Mouse (Mus musculus) neural tube, embryonic 12.5 days (tissue): ENCODE results near the gene Kcnj10. TPM values are rescaled to one million over a fixed set of nuclear protein-coding genes. Genes with fewer than 3 reads are reported as not detected.
A peak's percentile ranks its signal among the peaks of the same experiment; 100 is the strongest.

Experiments
- ATAC-seq: fragments of 200-750 bp; cut with Nextera tagmentation; 2 replicates; pipeline ENCODE4 v1.8.0; 2017; ENCODE audit warnings: low read depth, mild to moderate bottlenecking, moderate TSS enrichment, moderate library complexity; ENCODE audit not compliant: low FRiP score
- H3K27ac ChIP-seq: fragments of 300-500 bp; sonication (generic); 2 replicates; pipeline ENCODE4 v1.5.1; 2016
- H3K27me3 ChIP-seq: fragments of 300-500 bp; sonication (generic); replicated peaks from 2 replicates; pipeline ENCODE4 v1.6.1; 2016; ENCODE audit warnings: mild to moderate bottlenecking
- H3K36me3 ChIP-seq: fragments of 300-500 bp; sonication (generic); 2 replicates; pipeline ENCODE4 v1.6.1; 2016; ENCODE audit warnings: mild to moderate bottlenecking
- H3K4me1 ChIP-seq: fragments of 300-500 bp; sonication (generic); 2 replicates; pipeline ENCODE4 v1.6.1; 2016
- H3K4me2 ChIP-seq: fragments of 300-500 bp; sonication (generic); replicated peaks from 2 replicates; pipeline ENCODE4 v1.6.1; 2016; ENCODE audit warnings: mild to moderate bottlenecking
- H3K4me3 ChIP-seq: fragments of 300-500 bp; sonication (generic); 2 replicates; pipeline ENCODE4 v1.5.1; 2016
- H3K9ac ChIP-seq: fragments of 300-500 bp; sonication (generic); 2 replicates; pipeline ENCODE4 v1.6.1; 2016; ENCODE audit warnings: mild to moderate bottlenecking
- H3K9me3 ChIP-seq: fragments of 300-500 bp; sonication (generic); 2 replicates; pipeline ENCODE4 v1.6.1; 2016; ENCODE audit warnings: mild to moderate bottlenecking
- WGBS: fragments of 180-500 bp; shearing (Covaris S2); methylation state at CpG from one replicate; pipeline ENCODE4 v1.1.7; 2016; 5-methylcytosine and 5-hydroxymethylcytosine counted together
- polyA plus RNA-seq: library from polyadenylated mRNA; unstranded; fragments of >200 nt; fragmentation: Nextera tagmentation; extraction: Ambion mirVana; gene quantifications from 2 replicates; pipeline ENCODE4 v1.2.1, GENCODE M21; 2016

Kcnj10 gene
- polyA plus RNA-seq, 1 experiment from 2014 or later = 1.3 TPM

DNA sequence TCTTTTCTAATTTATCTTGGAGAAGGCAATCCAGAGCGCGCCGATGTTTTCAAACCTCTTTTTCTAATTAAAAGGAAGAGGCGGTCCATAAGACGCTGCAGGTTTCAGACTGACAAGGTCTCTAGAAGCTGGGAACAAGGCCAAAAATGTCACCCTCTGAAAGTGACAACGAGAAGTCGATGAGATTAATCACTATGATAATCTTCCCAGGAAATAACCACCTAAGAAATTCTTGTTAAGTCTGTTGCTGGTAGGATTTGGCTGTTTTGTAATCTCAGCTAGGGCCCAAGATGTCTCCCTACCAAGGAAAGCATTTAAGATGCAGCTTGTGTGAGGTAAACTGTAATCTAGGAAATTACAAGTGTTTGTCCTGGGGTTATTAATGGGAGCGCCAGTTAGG is 52.7 kb downstream of the Kcnj10 start:
- Histone ChIP-seq H3K4me1 (peaks cover 11% of the 10 kb centered on the region), H3K4me3 (no peak overlapping the region), H3K27me3 (no peaks in the 10 kb centered on the region), H3K4me2 (no peak overlapping the region), H3K9me3 (no peaks in the 10 kb centered on the region), H3K27ac (no peak overlapping the region), H3K9ac (no peak overlapping the region), H3K36me3 (no peaks in the 10 kb centered on the region)
- ATAC-seq = no peak
- WGBS = 78% methylated on average over 8 of the region's 8 CpGs

DNA sequence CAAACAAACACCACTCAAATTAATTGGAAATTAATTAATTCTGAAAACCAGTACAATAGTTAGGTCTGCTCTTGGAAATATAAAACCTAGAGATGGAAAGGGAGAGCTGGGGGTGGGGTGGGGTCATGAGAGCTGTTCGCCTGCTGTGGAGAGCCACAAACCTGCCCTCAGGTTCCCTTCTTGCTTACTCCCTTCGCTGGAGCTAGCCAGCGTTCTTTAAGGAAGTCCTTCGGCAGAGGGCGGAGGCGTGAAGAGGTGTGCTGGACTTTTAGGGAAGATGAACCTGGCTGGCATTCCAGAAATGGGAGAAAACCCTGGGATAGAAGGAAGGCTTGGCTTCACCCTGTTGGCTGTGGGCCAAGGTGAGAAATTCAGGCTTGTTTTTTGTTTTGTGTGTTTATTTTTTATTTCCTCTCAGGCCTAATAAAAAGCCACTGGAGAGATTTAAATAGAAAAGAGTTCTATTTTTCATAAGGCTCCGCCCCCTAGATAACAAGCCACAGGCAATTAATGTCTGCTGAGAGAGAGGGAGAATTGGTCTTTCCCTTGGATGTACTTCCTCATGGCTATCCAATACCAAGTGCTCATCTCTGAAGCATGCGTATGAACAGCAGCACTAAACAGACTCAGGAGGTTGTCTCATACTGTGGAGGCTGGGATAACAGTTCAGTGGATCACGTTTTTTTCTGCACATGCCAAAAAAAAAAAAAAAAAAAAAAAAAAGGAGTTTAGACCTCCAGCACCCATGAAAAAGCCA is 56.2 kb downstream of the Kcnj10 start:
- Histone ChIP-seq H3K27ac (no peak overlapping the region), H3K36me3 (no peaks in the 10 kb centered on the region), H3K27me3 (no peaks in the 10 kb centered on the region), H3K9ac (no peak overlapping the region), H3K4me2 (no peak overlapping the region), H3K4me1 (peaks cover 2% of the 10 kb centered on the region), H3K4me3 (no peak overlapping the region), H3K9me3 (no peaks in the 10 kb centered on the region)
- no peak for ATAC-seq
- 69% methylated on average over 9 of the region's 9 CpGs for WGBS

DNA sequence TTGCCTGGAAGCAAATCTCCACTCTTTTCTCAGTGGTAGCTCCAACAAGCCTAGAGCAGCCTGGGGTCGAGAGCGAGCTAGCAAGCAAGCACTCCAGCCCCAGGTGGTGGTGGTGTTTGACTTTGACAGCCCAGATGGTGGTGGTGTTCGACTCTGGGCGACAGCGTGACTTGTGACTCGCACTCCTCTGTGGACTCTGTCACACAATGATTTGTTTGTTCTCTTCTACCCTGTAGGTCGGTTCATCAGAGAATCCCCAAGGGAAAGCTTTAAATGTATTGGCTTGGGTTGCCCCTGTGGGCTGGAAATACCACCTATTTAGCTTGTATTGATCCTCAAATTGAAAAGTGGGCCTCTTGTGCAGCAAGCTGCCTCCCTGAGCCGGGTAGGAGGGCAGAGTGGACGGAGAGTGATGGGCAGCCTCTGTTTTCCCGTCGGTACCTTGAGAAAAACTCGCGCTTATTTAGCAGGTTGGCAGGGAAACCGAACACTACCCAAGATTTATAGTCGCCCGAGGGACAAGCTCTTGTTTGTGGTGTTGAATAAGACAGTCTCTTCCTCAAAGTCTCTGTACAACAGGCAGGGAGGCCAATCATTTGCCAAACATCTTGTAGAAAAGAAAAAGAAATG is 65.2 kb downstream of the Kcnj10 start:
- no peaks in the 10 kb centered on the region for H3K36me3 ChIP-seq
- ATAC-seq = peak; percentile 71
- no peak overlapping the region for H3K27ac ChIP-seq
- no peaks in the 10 kb centered on the region for H3K27me3 ChIP-seq
- peak overlapping the region; percentile 38 for H3K4me2 ChIP-seq
- no peak overlapping the region for H3K4me3 ChIP-seq
- no peaks in the 10 kb centered on the region for H3K9me3 ChIP-seq
- 8% methylated on average over 16 of the region's 16 CpGs for WGBS
- H3K4me1 ChIP-seq = peaks cover 17% of the 10 kb centered on the region
- 0 out of 2 replicates have a peak overlapping the region, but pooled peaks have one; percentile 13 for H3K9ac ChIP-seq

DNA sequence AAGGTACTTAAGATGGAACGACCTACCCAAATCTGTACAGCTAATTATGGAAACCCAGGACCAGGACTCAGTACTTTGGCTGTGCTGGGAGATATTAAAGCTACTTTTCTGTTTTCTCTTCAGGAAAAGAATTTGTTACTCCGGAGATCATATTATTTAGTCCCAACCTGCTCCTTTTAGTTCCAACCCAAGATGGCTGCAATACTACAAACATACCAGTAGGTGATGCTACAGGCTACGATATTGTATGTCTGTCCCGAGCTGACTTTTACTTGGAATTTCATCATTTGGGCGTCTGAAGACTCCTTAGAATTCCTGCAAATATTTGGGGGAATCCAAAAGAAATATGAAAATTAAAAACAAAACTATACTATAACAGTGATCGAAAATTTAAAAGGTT is 68.0 kb downstream of the Kcnj10 start:
- H3K9me3 ChIP-seq = no peaks in the 10 kb centered on the region
- no peak overlapping the region for H3K4me3 ChIP-seq
- no peaks in the 10 kb centered on the region for H3K36me3 ChIP-seq
- WGBS = 9% methylated on average over 6 of the region's 6 CpGs
- no peak overlapping the region for H3K4me2 ChIP-seq
- H3K9ac ChIP-seq = no peak overlapping the region
- no peak overlapping the region for H3K27ac ChIP-seq
- ATAC-seq = no peak
- peaks cover 17% of the 10 kb centered on the region for H3K4me1 ChIP-seq
- no peaks in the 10 kb centered on the region for H3K27me3 ChIP-seq

DNA sequence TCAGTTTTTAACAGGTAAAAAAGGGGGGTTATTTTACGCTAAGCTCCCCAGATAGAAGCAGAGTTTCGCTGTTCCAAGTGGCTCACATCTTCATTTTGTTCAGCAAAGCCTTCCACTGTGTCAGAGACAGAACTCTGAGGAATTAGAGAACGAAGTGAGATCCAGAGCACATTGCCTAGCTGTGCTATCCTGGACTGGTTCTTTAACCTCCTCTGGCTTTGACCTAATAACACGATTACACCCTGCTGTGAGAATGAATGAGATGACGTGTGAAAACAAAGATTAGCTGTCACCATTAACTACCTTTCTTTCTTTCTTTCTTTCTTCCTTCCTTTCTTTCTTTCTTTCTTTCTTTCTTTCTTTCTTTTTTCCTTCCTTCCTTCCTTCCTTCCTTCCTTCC is 68.4 kb downstream of the Kcnj10 start:
- Histone ChIP-seq H3K27me3 (no peaks in the 10 kb centered on the region), H3K4me1 (peaks cover 17% of the 10 kb centered on the region), H3K36me3 (no peaks in the 10 kb centered on the region), H3K9me3 (no peaks in the 10 kb centered on the region), H3K27ac (no peak overlapping the region), H3K9ac (no peak overlapping the region), H3K4me3 (no peak overlapping the region), H3K4me2 (no peak overlapping the region)
- ATAC-seq = no peak
- 10% methylated on average over 5 of the region's 5 CpGs for WGBS

DNA sequence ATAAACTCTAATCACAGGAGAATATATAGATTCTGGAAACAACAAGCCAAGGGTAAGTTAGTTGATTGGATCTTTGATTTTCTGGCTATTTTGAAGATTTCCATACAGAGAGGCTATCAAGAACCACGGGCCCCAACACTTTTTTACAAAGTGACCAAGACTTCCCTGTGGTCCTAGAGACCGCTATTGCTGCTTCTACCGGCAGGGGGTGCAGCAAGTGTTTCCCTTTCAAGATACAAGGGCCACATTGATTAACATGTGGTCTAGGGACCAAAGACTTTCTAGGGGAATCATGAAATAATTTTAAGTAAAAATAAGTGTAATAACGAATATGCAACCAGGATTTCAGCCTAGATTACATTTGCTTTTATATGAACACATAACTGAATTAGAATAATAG is 69.8 kb downstream of the Kcnj10 start:
- no peaks in the 10 kb centered on the region for H3K36me3 ChIP-seq
- WGBS = 7% methylated on average over 4 of the region's 4 CpGs
- ATAC-seq = no peak

DNA sequence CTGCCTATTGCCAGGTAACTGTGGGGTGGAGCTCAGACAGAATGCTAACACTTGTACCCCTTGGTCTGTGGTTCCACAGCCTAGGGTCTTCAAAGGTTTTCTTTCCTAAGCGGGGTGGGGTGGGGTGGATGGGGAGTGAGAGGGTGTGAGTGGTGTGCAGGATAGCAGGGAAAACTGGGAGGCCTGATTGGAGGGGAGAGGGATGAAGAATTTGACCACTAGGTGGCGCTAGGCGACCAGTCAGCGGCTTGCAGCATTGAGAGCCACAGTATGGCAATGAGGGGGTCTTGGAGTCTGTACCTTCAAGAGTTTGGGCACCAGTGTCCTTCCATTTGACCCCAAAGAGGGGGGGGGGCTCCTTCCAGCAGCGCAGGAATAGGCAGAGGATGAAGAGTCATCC is 71.2 kb downstream of the Kcnj10 start:
- Histone ChIP-seq H3K27me3 (no peaks in the 10 kb centered on the region), H3K4me3 (no peak overlapping the region), H3K9me3 (no peaks in the 10 kb centered on the region), H3K9ac (no peak overlapping the region), H3K27ac (no peak overlapping the region), H3K4me1 (peaks cover under 1% of the 10 kb centered on the region; the same call in 1 of the 2 replicates), H3K36me3 (no peaks in the 10 kb centered on the region), H3K4me2 (no peak overlapping the region)
- peak; percentile 88 for ATAC-seq
- WGBS = 0% methylated on average over 5 of the region's 5 CpGs

More for the DNA sequence above, 69.8 kb downstream of the Kcnj10 start:
- peaks cover 13% of the 10 kb centered on the region for H3K4me1 ChIP-seq
- no peaks in the 10 kb centered on the region for H3K9me3 ChIP-seq
- no peak overlapping the region for H3K27ac ChIP-seq
- H3K27me3 ChIP-seq = no peaks in the 10 kb centered on the region
- no peak overlapping the region for H3K9ac ChIP-seq
- no peak overlapping the region for H3K4me3 ChIP-seq
- no peak overlapping the region for H3K4me2 ChIP-seq

DNA sequence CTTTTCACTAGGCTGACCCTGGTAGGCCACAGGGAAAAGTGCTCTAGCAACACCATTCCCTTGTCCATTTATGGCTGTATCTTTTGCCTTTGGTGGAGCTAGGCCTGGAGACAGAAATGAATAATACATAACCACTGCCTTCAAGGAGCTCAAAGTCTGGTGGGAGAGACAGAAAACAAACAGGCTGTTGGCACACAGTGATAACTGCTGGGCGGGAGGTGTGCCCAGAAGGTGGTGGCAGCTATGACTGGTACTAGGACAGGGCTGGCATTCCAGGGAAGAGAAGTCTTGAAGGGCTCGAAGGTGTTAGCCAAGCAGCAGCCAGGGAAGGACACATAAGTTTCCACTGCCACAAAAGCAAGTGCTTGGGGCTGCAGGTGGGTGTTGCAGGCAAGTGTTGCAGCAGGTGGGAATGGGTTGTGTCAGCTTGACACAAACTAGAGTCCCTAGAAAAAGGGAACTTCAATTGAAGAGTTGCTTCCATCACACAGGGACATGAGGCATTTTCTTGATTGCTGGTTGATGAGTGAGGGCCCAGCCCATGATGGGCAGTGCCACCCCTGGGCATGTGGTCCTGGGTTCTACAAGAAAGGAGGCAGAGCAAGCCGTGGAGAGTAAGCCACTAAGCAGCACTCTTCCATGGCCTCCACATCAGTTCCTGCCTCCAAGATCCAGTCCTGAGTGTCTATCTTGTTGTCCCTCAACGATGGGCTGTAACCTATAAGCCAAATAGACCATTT is 72.7 kb downstream of the Kcnj10 start:
- H3K9me3 ChIP-seq = no peaks in the 10 kb centered on the region
- H3K4me1 ChIP-seq = no peaks in the 10 kb centered on the region
- no peaks in the 10 kb centered on the region for H3K27me3 ChIP-seq
- 76% methylated on average over 4 of the region's 4 CpGs for WGBS
- no peaks in the 10 kb centered on the region for H3K36me3 ChIP-seq
- ATAC-seq = no peak
- no peak overlapping the region for H3K4me3 ChIP-seq
- no peak overlapping the region for H3K4me2 ChIP-seq
- no peak overlapping the region for H3K9ac ChIP-seq
- no peak overlapping the region for H3K27ac ChIP-seq

DNA sequence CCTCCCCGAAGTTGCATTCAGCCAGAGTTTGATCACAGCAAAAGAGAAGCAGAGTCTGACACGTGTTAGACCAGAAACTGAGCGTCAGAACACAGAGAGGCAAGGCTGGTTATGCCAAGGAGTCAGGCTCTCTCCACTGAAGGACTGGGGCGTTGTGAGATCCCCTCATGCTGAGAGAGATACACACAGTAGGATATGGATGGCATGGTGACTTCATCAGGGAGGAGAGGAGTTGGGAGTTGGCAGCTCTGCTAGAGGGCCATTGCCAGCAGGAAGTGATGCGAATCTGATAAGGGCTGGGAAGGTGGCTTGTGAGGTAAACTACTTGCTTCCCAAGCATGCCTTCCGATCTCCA is 73.2 kb downstream of the Kcnj10 start:
- H3K27ac ChIP-seq = no peak overlapping the region
- H3K4me1 ChIP-seq = no peaks in the 10 kb centered on the region
- H3K4me3 ChIP-seq = no peak overlapping the region
- ATAC-seq = no peak
- no peak overlapping the region for H3K4me2 ChIP-seq
- no peaks in the 10 kb centered on the region for H3K9me3 ChIP-seq
- H3K27me3 ChIP-seq = no peaks in the 10 kb centered on the region
- no peak overlapping the region for H3K9ac ChIP-seq
- H3K36me3 ChIP-seq = no peaks in the 10 kb centered on the region
- 85% methylated on average over 6 of the region's 6 CpGs for WGBS

DNA sequence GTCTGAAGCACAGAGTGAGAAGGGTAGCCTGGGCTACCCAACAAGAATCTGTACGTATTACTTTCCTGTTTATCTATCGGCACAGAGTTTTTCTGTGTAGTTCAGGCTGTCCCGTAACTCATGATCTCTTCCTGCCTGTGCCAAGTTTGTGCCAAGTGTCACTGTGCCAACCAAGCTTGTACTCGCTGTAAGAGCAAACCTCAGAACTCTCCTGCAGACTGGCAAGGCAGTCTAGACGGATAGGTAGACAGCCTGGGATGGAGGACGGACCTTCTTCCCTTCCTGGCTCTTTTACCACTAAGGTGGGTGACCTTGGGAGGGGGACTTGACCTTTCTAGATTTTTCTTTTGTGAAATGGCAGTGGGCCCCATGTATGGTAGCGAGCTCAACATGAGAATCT is 74.1 kb downstream of the Kcnj10 start:
- 89% methylated on average over 7 of the region's 7 CpGs for WGBS
- H3K4me2 ChIP-seq = no peak overlapping the region
- ATAC-seq = no peak
- H3K9me3 ChIP-seq = no peaks in the 10 kb centered on the region
- H3K4me3 ChIP-seq = no peak overlapping the region
- no peaks in the 10 kb centered on the region for H3K36me3 ChIP-seq
- H3K27ac ChIP-seq = no peak overlapping the region
- no peak overlapping the region for H3K9ac ChIP-seq
- no peaks in the 10 kb centered on the region for H3K4me1 ChIP-seq
- no peaks in the 10 kb centered on the region for H3K27me3 ChIP-seq

DNA sequence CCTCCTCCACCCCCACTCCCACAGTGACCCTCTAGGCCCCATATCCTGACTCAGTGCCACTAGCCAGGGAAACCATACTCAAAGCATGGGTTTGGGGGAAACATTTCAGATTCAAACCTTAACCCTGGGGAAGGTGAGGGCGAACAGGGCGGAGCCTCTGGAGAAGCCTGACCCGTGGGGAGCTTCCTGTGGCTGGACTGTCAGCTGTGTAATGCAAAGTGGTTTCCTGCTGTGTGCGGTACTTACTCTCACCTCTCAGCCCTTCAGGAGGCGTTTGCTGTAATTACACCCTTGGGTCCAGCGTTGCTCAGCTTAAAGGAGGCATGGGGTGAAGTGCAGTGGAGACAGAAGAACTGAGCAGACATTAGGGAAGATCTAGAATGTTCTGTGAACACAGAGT is 77.2 kb downstream of the Kcnj10 start:
- no peak overlapping the region for H3K4me2 ChIP-seq
- H3K4me1 ChIP-seq = no peaks in the 10 kb centered on the region
- no peaks in the 10 kb centered on the region for H3K36me3 ChIP-seq
- ATAC-seq = 0 out of 2 replicates have a peak, but pooled peaks have one; percentile 17
- H3K27ac ChIP-seq = no peak overlapping the region
- no peak overlapping the region for H3K4me3 ChIP-seq
- no peak overlapping the region for H3K9ac ChIP-seq
- H3K9me3 ChIP-seq = no peaks in the 10 kb centered on the region
- no peaks in the 10 kb centered on the region for H3K27me3 ChIP-seq
- 8% methylated on average over 6 of the region's 6 CpGs for WGBS

DNA sequence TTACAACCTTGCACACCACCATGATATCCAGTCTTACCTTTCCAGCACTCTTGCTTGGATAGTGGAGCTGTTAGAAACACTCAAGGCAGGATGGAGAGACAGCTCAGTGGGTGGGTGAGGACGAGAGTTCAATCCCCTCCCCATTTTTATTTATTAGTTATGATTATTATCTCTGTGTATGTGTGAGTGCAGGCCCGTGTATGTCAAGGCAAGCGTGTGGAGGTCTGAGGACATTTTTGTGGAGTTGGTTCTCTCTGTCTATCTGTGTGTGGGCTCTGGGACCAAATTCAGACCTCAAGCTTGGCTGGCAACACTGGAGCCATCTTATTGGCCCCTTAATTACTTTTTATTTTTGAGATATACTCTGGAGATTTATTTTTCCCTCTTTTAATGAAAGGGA is 77.6 kb downstream of the Kcnj10 start:
- WGBS = 74% methylated on average over 3 of the region's 3 CpGs
- Histone ChIP-seq H3K4me1 (no peaks in the 10 kb centered on the region), H3K4me3 (no peak overlapping the region), H3K9ac (no peak overlapping the region), H3K4me2 (no peak overlapping the region), H3K9me3 (no peaks in the 10 kb centered on the region), H3K27ac (no peak overlapping the region), H3K36me3 (no peaks in the 10 kb centered on the region), H3K27me3 (no peaks in the 10 kb centered on the region)
- no peak for ATAC-seq
